Mouse (Mus musculus): ENCODE data around the gene Mccc2.
"Not testable (repeated sequence)": the region's sequence is repeated elsewhere in the genome, so short reads cannot be mapped to it uniquely, and the experiment has no call there.

Mccc2 gene

DNA sequence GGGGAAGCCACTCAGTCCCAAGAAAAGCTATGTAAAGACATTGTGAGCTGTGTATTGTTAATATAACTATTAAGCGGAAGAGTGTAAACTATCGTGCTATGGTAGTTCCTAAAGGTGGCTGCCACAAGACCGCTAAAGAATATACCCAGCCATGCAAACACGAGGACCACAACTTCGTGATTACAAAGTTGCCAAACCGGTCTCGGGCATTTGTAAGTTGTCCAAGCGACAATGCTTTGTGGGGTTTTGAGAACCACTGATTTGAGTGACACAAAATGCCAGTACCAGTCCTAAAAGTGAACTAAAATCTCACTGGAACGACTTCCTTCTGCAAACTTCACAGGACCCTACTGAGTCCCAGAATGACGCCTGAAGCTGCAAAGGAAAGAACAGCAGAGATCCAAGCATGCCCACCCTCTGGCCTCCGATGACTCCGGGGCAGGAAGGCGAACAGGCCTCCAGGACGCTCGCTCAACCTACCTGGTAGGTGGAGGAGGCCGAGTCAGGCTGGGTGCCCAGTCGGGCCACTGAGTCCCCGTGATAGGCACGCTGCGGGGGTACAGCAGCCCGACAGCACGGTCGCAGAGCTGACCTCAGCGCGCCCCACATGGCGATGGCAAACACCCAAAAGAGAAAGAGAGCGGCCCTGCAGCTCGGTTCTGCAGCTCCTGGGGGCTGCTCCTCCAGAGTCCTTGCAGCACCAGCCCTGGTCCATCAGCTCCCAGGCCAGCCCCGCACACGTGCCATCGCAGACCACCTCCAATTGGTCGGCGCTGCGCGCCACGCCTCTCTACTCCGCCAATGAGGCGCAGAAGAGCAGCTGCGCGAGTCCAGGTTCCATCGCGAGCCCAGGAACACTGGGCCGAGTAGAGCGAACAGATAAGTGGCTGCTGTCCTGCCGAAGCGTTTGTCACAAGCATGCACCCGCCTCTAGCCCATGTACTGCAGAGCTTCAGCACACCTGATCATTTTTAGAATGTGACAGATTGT lies at the start of gene Mccc2:
Gene Mccc2 (minus strand): TSS at position 734 of the 990 bp plus-strand sequence.
- in situ Hi-C loops (cut with MboI, MseI), result no loop called here

DNA sequence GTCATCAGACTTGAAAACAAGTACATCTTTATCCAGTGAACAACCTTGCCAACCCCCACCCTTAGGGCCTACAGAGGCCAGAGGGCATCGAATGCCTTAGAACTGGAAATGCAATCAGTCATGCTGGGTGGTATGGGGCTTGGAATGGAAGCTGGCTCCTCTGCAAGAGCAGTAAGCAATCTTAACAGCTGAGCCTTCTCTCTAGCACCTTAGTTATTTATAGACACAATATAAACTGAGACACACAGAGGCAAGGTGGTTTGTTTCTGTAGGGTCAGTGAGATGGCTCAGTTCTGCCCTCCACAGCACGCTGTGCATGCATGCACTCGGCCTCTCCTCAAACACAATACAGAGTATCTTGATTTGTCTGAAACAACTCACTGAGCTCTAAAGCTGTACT lies 48.5 kb upstream of the Mccc2 start:
- in situ Hi-C loops (cut with MboI, MseI), result loop anchor here in 1 of 2 experiments (5.0 kb wide), 2 partner anchors 33 to 37 kb away; no protein-coding TSS in a partner anchor

DNA sequence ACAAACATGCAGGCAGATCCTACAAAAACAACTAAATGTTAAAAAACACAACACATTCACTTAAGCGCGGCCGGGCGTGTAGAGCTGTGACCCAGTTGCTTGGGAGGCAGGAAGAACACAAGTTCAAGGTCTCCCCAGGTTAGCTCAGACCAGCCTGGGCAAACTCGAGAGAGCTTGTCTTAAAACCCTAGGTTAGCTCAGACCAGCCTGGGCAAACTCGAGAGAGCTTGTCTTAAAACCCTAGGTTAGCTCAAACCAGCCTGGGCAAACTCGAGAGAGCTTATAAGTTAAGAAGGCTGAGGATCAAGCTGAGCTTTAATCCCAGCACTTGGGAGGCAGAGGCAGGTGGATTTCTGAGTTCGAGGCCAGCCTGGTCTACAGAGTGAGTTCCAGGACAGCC lies 42.3 kb upstream of the Mccc2 start:
- in situ Hi-C loops (cut with MboI, MseI), result not testable (repeated sequence)

DNA sequence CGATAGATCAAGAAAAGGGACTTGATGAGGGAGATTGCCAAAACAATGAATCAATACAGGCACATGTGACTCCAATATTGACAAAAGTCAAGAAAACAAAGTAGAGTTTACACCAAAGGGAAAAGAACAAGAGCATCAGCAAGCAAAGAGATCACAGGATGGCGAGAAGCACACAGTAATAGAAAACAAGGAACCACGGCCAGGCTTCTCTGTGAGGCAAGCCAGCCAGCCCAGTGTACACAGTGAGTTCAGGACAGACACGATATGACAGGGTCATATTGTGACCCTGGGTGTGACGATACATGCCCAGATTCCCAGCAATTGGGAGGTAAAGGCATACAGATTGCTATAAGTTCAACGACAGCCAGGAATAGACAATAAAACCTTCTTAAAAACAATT lies 10.6 kb upstream of the Mccc2 start:
- in situ Hi-C loops (cut with MboI, MseI), result loop anchor here (5.0 to 25.0 kb wide), 4 partner anchors 36 to 1764 kb away; partner anchors contain the start of genes Ankra2 (in 1 of the 2) and Utp15 (in 1 of the 2)

DNA sequence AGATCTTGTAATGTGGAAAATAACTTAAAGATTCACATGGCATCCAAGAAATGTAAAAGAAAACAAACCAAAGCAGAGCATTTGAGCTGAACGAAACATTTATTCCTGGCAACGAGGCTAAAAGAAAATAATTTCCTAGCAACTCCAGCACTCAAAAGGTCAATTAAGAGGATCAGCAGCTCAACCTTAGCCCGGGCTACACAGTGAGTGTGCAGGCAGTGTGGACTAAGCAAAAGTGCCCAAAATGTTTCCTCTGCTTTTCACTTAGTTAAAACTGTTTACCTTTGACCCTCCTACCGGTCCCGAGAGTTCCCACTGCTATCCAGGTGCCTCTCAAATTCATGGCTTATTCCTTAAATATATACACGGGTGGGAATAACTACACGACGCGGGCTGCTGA lies 1.5 kb upstream of the Mccc2 start:
- in situ Hi-C loops (cut with MboI, MseI), result no loop called here

DNA sequence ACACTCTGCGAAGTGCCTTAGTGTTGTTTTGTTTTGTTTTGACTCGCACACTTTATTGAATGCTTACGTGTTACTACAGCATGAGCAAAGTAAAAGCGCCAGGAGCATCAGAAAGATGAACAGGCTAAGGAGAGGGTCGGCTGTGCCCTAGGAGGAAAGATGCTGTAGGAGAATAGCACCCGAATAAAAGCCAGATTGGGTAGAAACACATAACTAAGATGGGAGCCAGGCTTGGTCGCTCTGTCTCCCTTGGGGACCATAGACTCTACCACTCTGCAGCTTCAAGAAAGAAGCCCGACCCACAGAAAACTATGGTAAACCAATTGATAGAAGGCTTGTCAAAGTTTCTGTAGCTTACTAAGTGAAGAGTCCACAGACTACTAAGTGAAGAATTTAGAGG lies 498 bp upstream of the Mccc2 start:
- in situ Hi-C loops (cut with MboI, MseI), result no loop called here

DNA sequence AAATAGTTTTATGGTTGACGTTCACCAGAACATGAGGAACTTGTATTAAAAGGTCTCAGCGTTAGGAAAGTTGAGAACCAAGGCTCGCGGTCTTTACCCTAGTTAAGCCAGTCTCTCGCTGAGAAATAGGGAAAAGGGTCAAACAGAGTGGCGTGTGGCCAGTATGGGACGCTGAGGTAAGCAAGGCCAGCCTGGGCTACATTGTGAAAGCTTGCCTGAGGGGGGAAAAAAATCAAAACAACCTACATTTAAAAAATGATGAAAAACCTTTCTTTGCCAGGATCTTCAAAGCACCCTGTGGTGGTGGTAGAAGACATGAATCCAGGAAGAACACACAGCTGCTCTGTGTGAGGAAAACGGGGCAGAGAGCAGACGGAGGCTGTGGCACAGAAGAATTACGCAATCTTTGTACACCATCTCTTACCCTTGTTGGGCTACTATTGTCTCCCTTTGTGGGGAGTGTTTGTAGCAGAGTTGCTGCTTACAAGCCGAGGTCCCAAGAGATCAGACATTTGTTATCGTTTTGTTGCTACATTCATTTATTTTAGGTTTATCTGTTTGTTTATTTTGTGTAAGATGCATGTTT lies 9.4 kb downstream of the Mccc2 start:
- in situ Hi-C loops (cut with MboI, MseI), result loop anchor here in 1 of 2 experiments (5.0 kb wide), 1 partner anchor 139 kb away; no protein-coding TSS in a partner anchor

DNA sequence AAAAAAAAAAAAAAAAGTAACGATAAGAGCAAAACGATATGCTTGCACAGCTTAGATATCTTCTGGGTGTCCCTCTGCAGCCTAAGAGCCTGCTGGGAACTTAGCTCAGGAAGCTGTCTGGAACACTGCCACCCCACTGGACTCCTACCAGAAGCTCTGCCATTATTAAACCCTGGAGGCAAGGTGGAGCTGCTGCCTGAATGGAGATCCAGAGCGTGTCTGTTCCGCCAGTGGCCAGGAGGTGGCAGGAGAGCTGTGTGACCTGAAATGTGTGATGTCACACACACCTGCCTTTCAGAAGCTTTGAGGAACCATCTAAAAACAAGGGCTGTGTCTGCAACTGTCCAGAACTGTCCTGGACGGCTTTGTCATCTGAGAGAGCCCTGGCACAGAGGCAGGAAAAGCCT lies 13.6 kb downstream of the Mccc2 start:
- in situ Hi-C loops (cut with MboI, MseI), result loop anchor here in 1 of 2 experiments (5.0 kb wide), 1 partner anchor 649 kb away; no protein-coding TSS in a partner anchor

DNA sequence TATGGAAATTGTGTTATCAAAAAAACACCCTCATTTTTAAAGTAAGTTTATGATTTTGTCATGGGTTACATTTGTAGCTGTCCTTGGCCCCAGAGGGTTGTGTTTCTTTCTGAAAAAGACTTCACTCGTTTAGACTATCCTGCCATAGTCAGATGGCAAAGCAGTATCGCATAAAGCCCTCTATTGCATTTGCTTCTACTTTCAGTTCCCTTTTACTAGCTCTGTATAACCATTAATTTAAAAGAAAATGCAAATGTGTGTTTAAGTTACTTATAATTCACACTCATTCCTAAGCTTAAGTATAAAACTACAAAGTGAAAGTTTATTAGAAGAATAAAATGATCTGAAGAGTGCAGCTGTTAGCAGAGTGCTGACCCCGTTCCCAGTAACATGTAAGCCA lies 16.4 kb downstream of the Mccc2 start:
- in situ Hi-C loops (cut with MboI, MseI), result loop anchor here in 1 of 2 experiments (10.0 kb wide), 1 partner anchor 396 kb away; no protein-coding TSS in a partner anchor

DNA sequence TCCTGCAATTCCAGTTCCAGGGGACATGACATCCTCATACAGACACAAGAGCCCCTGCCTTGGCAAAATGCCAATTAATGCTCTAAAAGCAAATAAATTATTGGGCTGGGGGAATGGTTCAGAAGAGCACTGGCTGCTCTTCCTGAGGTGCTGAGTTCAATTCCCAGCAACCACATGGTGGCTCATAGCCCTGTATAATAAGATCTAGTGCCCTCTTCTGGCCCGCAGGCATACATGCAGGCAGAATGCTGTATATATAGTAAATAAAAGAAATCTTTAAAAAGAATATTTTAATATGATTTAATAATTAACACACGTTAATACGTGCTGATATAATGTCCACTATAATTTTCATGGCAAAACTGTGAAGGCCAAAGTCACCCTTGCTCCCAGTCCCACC lies 17.3 kb downstream of the Mccc2 start:
- in situ Hi-C loops (cut with MboI, MseI), result loop anchor here in 1 of 2 experiments (10.0 kb wide), 1 partner anchor 397 kb away; no protein-coding TSS in a partner anchor

DNA sequence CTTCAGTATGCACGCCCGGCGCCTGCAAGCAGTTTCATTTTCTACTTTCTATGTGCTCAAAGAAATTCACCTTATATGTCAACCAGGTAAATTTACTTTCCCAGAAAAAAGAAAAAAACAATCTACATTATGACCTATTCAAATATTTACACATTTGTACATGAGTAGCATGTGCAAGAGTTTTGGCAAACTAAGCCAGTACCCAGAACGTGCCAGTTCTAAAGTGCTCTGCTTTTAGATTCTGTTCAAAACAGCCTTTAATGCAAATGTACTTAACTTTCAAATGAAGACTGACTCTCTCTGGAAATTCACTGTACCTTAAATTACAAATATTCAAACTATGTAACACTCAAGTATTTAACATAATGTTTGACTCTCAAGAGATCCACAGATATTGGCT lies 25.8 kb downstream of the Mccc2 start:
- in situ Hi-C loops (cut with MboI, MseI), result loop anchor here in 1 of 2 experiments (10.0 kb wide), 1 partner anchor 125 kb away; no protein-coding TSS in a partner anchor

DNA sequence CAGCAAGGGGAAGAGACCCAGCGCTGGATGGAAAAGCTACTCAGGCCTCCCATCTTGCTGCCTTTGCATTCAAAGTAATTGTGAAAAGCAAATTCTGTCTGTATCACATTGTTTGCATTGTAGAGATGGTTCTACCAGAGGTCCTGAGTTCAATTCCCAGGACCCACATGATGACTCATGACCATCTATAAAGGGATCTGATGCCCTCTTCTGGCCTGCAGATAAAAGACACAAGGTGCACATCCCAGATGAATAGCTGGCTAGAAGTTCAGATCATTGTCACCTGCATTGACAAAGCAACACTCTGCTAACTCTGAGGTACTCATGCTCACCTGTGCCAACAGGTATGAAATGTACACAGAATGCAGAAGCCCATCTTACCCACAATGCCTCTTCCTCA lies 32.1 kb downstream of the Mccc2 start:
- in situ Hi-C loops (cut with MboI, MseI), result loop anchor here in 1 of 2 experiments (10.0 kb wide), 1 partner anchor 119 kb away; no protein-coding TSS in a partner anchor

DNA sequence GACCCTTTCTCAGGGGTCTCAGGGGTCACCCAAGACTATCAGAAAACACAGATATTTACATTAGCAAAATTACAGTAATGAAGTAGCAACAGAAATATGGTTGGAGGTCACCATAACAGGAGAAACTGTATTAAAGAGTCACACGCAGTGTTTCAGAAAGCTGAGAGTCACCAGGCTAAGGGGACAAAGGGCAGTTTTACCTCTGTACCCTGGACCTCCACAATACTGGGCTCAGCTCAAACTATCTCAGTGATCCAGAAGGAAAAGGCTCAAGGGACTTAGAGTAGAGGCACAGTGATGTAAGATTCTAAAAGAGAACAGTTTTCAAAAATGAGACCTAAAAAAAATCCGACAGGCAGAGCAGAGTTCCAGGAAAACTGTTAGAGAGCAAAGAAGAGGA lies 36.0 kb downstream of the Mccc2 start:
- in situ Hi-C loops (cut with MboI, MseI), result no loop called here

DNA sequence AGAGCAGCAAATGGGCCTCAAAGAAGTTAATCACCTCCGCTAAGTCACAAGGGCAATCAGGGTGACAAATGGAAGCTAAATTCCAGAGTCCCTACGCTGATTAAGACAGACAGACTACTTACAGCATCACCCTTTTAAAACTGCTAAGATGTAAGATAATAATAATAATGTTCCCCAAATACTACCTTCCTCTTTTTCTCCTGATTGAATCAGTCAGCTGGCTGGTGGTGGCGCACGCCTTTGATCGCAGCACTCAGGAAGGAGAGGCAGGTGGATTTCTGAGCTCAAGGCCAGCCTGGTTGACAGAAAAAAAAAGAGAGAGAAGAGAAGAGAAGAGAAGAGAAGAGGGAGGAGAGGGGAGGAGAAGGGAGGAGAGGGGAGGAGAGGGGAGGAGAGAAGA lies 45.4 kb downstream of the Mccc2 start:
- in situ Hi-C loops (cut with MboI, MseI), result loop anchor here in 1 of 2 experiments (25.0 kb wide), 1 partner anchor 608 kb away; no protein-coding TSS in a partner anchor

DNA sequence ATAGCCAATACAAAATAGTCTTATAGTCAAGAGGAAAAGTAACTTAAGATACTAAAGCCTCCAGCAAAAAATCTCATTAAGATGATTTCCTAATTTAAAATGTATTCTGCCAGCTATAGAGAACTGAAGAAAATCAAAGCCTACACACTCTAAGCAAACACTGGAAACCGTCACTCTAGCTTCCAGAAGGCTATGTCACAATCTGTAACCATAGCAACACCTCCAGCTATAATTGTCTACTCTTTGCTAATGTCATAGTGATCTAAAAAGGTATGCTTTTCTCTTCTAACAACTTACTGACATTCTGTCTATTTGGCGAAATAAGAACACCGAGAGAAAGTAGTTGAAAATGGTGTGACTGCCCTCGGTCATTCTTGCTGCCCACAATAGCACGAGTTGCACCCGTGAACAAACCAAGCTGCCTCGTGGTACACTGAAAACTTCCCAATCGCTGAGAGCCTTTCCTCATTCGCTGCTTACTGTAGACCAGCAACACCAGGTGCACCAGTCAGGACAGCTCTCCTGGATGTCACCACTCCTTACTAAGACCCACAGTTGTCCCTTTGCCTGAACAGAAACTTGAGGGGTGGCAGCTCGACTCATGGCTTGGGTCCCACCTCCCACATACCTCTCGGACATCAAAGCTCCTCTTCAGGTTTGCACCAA lies 48.3 kb downstream of the Mccc2 start:
- in situ Hi-C loops (cut with MboI, MseI), result loop anchor here in 1 of 2 experiments (25.0 kb wide), 1 partner anchor 605 kb away; no protein-coding TSS in a partner anchor

DNA sequence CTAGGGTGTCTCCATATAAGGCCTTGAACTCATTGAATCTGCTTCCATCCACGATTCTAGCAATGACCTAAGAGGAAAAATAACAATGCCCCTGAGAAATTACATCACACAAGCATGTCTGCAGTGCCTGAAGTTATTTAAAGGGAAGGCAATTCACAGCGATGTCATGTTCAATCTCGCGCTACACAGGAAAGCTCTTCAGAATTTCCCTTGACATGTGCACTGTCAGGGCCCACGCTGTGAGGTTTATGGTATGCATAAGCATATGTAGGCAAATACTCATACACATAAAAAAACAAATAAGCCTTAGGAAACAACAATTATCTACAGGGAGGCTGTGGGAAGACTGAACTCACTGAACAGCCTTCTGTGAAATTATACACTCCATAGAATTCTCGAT lies 51.6 kb downstream of the Mccc2 start:
- in situ Hi-C loops (cut with MboI, MseI), result loop anchor here in 1 of 2 experiments (25.0 kb wide), 1 partner anchor 602 kb away; no protein-coding TSS in a partner anchor

DNA sequence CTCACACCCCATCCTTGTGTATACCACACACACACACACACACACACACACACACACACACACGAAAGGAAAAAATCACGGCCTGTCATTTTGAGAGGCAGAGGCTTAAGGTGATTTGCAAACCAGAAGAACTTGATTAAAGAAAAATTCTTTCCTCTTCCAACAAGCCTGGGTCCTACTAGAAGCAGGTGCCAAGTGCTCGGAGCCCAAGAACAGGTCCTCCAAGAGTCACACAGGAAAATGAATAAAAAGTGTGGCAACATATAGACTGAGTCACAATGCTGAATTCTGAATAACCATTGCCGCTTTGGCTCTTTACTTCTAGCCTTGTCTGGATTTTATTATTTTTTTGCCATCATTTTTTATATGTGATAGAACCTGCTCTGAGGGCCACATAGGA lies 53.8 kb downstream of the Mccc2 start:
- in situ Hi-C loops (cut with MboI, MseI), result loop anchor here in 1 of 2 experiments (25.0 kb wide), 1 partner anchor 599 kb away; no protein-coding TSS in a partner anchor

DNA sequence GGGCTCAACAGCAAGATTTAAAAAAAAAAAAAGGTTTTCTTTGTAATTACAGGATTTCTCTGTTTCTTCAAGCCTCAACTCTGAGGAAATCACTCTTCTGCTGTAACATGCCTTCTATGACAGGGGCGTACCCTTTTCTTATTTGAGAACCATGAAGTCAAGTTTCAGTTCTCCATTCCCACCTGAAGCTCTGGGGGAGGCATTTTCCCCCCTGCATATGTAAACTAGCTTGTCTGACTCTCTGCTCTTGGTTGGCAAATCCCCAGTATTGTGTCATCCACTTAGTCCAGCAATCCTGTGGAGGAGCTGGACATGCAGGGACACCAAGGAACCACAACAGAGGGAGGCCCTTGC lies 59.9 kb downstream of the Mccc2 start:
- in situ Hi-C loops (cut with MboI, MseI), result loop anchor here in 1 of 2 experiments (25.0 kb wide), 1 partner anchor 593 kb away; no protein-coding TSS in a partner anchor

DNA sequence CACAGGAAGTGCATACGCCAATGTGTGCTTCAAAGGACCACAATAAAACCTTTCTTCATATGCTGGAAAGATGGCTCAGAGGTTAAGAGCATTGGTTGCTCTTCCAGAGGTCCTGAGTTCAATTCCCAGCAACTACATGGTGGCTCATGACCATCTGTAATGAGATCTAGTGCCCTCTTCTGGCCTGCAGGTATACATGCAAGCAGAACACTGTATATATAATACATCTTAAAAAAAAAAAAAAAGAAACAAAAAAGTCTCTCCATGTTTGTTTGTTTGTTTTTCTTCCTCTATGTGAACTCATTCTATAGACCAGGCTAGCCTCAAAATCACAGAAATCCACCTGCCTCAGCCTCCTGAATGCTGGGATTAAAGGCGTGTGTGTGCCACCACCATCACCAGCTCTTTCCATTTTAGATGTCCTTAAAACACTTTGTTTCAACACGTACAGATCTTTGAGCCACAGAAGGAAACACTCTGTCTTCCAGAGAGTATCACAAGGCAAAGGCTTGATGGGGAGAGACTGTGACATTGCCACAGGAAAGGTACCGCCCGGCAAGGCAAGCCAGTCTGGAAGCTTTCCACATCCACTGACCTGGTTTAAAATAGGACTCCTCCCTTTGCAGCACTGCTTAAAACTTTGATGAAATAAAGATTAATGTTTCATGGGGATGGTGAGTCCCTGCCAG lies 60.4 kb downstream of the Mccc2 start:
- in situ Hi-C loops (cut with MboI, MseI), result loop anchor here in 1 of 2 experiments (5.0 to 25.0 kb wide), 2 partner anchors 88 to 593 kb away; no protein-coding TSS in a partner anchor

DNA sequence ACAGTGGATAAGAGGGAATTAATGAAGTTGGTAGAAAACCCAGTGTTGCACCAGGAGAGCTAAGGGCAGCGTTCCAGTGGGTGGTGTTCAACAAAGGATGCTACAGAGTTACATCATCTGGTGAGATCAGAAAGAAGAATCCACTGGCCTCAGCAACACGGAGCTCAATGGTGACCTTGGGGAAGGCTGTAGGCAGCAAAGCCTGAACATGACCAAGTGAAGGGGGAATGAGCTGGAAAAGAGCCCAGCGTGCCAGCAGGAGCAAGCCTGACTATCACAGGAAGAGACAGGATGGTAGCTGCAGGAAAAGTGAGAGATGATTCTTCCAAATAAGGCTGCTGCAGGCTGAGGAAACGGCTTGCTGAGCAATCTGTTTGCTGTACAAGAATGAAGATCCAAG lies 68.0 kb downstream of the Mccc2 start:
- in situ Hi-C loops (cut with MboI, MseI), result no loop called here

All from T-helper 17 cell (primary cell).